Mouse (Mus musculus) ES-Bruce4 (cell line): Measurements from ENCODE around the gene Zfp599. TPM values are rescaled to one million over a fixed set of nuclear protein-coding genes. Genes with fewer than 3 reads are reported as not detected.
"Not testable (repeated sequence)": the region's sequence is repeated elsewhere in the genome, so short reads cannot be mapped to it uniquely, and the experiment has no call there.

Experiments used
- H3K27ac ChIP-seq: 2 replicates; pipeline ENCODE4 v1.5.1; 2012; ENCODE audit warnings: low read length, inconsistent platforms; ENCODE audit not compliant: insufficient read depth
- H3K27me3 ChIP-seq: 2 replicates; pipeline ENCODE4 v1.6.1; 2012; ENCODE audit warnings: mild to moderate bottlenecking, low read length, inconsistent platforms; ENCODE audit not compliant: control insufficient read depth, poor library complexity, insufficient read depth, severe bottlenecking
- H3K36me3 ChIP-seq: 2 replicates; pipeline ENCODE4 v1.6.1; 2012; ENCODE audit warnings: inconsistent platforms, mild to moderate bottlenecking, low read length, moderate library complexity; ENCODE audit not compliant: control insufficient read depth, poor library complexity, insufficient read depth, severe bottlenecking
- H3K4me1 ChIP-seq: one replicate; pipeline ENCODE4 v1.8.1; 2011; ENCODE audit warnings: low read length; ENCODE audit not compliant: control insufficient read depth, insufficient read depth
- H3K4me3 ChIP-seq: 2 replicates; pipeline ENCODE4 v1.5.1; 2011; ENCODE audit warnings: low read depth, mild to moderate bottlenecking, low read length
- H3K9ac ChIP-seq: 2 replicates; pipeline ENCODE4 v1.6.1; 2012; ENCODE audit warnings: low read depth, mild to moderate bottlenecking, inconsistent platforms; ENCODE audit not compliant: poor library complexity, severe bottlenecking
- H3K9me3 ChIP-seq: replicated peaks from 2 replicates; pipeline ENCODE4 v1.6.1; 2012; ENCODE audit warnings: mild to moderate bottlenecking, low read length, inconsistent platforms; ENCODE audit not compliant: control insufficient read depth, poor library complexity, insufficient read depth, severe bottlenecking
- CTCF ChIP-seq: IDR thresholded peaks from one replicate; pipeline ENCODE4 v1.8.1; 2011; ENCODE audit warnings: low read depth, low read length
- EP300 ChIP-seq: IDR thresholded peaks from 2 replicates; pipeline ENCODE4 v1.6.1; 2011; ENCODE audit warnings: low read depth, low read length; ENCODE audit not compliant: insufficient read depth
- POLR2A ChIP-seq: IDR thresholded peaks from one replicate; pipeline ENCODE4 v1.8.1; 2011; ENCODE audit warnings: low read length; ENCODE audit not compliant: insufficient read depth
- polyA plus RNA-seq: library from polyadenylated mRNA; stranded (reverse); fragments of >200 nt; gene quantifications from 2 replicates; pipeline ENCODE4 v1.2.4, GENCODE M21; 2011; ENCODE audit warnings: low read depth; ENCODE audit not compliant: missing spikeins, insufficient read depth, insufficient read length

The Zfp599 gene
- polyA plus RNA-seq, 1 experiment = 11.4 TPM

GRCm38 (mm10) chr9:22244242-22244641, 15.5 kb downstream of the Zfp599 start:
- no peak for TF ChIP-seq CTCF
- TF ChIP-seq EP300 = no peak
- no peak for TF ChIP-seq POLR2A
- Histone ChIP-seq H3K9me3 (peaks cover 16% of the 10 kb centered on the region), H3K36me3 (peaks cover 21% of the 10 kb centered on the region), H3K27me3 (no peaks in the 10 kb centered on the region), H3K4me3 (no peak overlapping the region), H3K27ac (no peak overlapping the region), H3K4me1 (no peaks in the 10 kb centered on the region), H3K9ac (no peak overlapping the region)

GRCm38 (mm10) chr9:22240001-22240400, 19.7 kb downstream of the Zfp599 start:
- H3K9ac ChIP-seq = peak overlapping the region; percentile 24; the same call in 1 of the 2 replicates
- H3K4me3 ChIP-seq = peak overlapping the region; percentile 50
- H3K27me3 ChIP-seq = no peaks in the 10 kb centered on the region
- peaks cover 9% of the 10 kb centered on the region; the same call in 1 of the 2 replicates for H3K9me3 ChIP-seq
- H3K27ac ChIP-seq = peak overlapping the region; percentile 5; the same call in 1 of the 2 replicates
- no peaks in the 10 kb centered on the region for H3K4me1 ChIP-seq
- H3K36me3 ChIP-seq = peaks cover 39% of the 10 kb centered on the region
- TF ChIP-seq POLR2A = no peak
- TF ChIP-seq EP300 = no peak
- no peak for TF ChIP-seq CTCF

GRCm38 (mm10) chr9:22230556-22230955, 29.1 kb downstream of the Zfp599 start:
- Histone ChIP-seq H3K9ac (no peak overlapping the region), H3K27me3 (no peaks in the 10 kb centered on the region), H3K36me3 (peaks cover 4% of the 10 kb centered on the region), H3K4me3 (no peak overlapping the region), H3K9me3 (peaks cover 4% of the 10 kb centered on the region), H3K27ac (no peak overlapping the region), H3K4me1 (no peaks in the 10 kb centered on the region)
- TF ChIP-seq EP300 = no peak
- TF ChIP-seq POLR2A = no peak
- no peak for TF ChIP-seq CTCF

GRCm38 (mm10) chr9:22230061-22230460, 29.6 kb downstream of the Zfp599 start:
- Histone ChIP-seq H3K4me3 (no peak overlapping the region), H3K36me3 (peaks cover 1% of the 10 kb centered on the region), H3K9ac (no peak overlapping the region), H3K9me3 (peaks cover 4% of the 10 kb centered on the region), H3K27me3 (no peaks in the 10 kb centered on the region), H3K27ac (no peak overlapping the region), H3K4me1 (no peaks in the 10 kb centered on the region)
- TF ChIP-seq EP300 = no peak
- TF ChIP-seq POLR2A = no peak
- no peak for TF ChIP-seq CTCF

- H3K9me3 ChIP-seq = peaks cover 4% of the 10 kb centered on the region
- H3K4me3 ChIP-seq = no peak overlapping the region
- H3K36me3 ChIP-seq = no peaks in the 10 kb centered on the region
- H3K4me1 ChIP-seq = no peaks in the 10 kb centered on the region
- TF ChIP-seq POLR2A = no peak
- no peak for TF ChIP-seq CTCF
- TF ChIP-seq EP300 = no peak
- H3K27ac ChIP-seq = no peak overlapping the region
- H3K9ac ChIP-seq = no peak overlapping the region
- H3K27me3 ChIP-seq = no peaks in the 10 kb centered on the region
Measured at GRCm38 (mm10) chr9:22229386-22230026, 30.2 kb downstream of the Zfp599 start.

- TF ChIP-seq EP300 = no peak
- TF ChIP-seq POLR2A = no peak
- no peak for TF ChIP-seq CTCF
- Histone ChIP-seq H3K9ac (peak overlapping the region; percentile 38), H3K27ac (peak overlapping the region; percentile 67), H3K27me3 (no peaks in the 10 kb centered on the region), H3K4me1 (no peaks in the 10 kb centered on the region), H3K4me3 (peak overlapping the region; percentile 40), H3K36me3 (no peaks in the 10 kb centered on the region), H3K9me3 (peaks cover 4% of the 10 kb centered on the region)
Measured at GRCm38 (mm10) chr9:22226846-22227245, 32.8 kb downstream of the Zfp599 start.

GRCm38 (mm10) chr9:22226389-22226673, 33.4 kb downstream of the Zfp599 start:
- peak overlapping the region; percentile 38 for H3K9ac ChIP-seq

More at GRCm38 (mm10) chr9:22226389-22226673, 33.4 kb downstream of the Zfp599 start:
- not testable (repeated sequence) for H3K9me3 ChIP-seq, H3K36me3 ChIP-seq, H3K27me3 ChIP-seq, H3K4me1 ChIP-seq, H3K27ac ChIP-seq
- peak overlapping the region; percentile 65 for H3K4me3 ChIP-seq
